Mouse (Mus musculus) lung, embryonic 15.5 days (tissue): Measurements from ENCODE around the gene Alox12e. TPM values are rescaled to one million over a fixed set of nuclear protein-coding genes. Genes with fewer than 3 reads are reported as not detected.

Source experiments
- ATAC-seq: fragments of 200-750 bp; cut with Nextera tagmentation; 2 replicates; pipeline ENCODE4 v1.8.0; 2017; ENCODE audit warnings: moderate number of reproducible peaks, borderline replicate concordance; ENCODE audit not compliant: low FRiP score, low TSS enrichment; ENCODE audit errors: extremely low read depth
- H3K27ac ChIP-seq: fragments of 300-500 bp; sonication (generic); 2 replicates; pipeline ENCODE4 v1.5.1; 2015; ENCODE audit warnings: moderate library complexity, mild to moderate bottlenecking, inconsistent platforms
- H3K27me3 ChIP-seq: fragments of 300-500 bp; sonication (generic); 2 replicates; pipeline ENCODE4 v1.6.1; 2015; ENCODE audit warnings: inconsistent platforms
- H3K36me3 ChIP-seq: fragments of 300-500 bp; sonication (generic); 2 replicates; pipeline ENCODE4 v1.6.1; 2015; ENCODE audit warnings: inconsistent platforms
- H3K4me1 ChIP-seq: fragments of 300-500 bp; sonication (generic); 2 replicates; pipeline ENCODE4 v1.6.1; 2015; ENCODE audit warnings: inconsistent platforms
- H3K4me2 ChIP-seq: fragments of 300-500 bp; sonication (generic); 2 replicates; pipeline ENCODE4 v1.6.1; 2015; ENCODE audit warnings: inconsistent platforms, mild to moderate bottlenecking, moderate library complexity
- H3K4me3 ChIP-seq: fragments of 300-500 bp; sonication (generic); 2 replicates; pipeline ENCODE4 v1.5.1; 2015; ENCODE audit warnings: mild to moderate bottlenecking, inconsistent platforms
- H3K9ac ChIP-seq: fragments of 300-500 bp; sonication (generic); 2 replicates; pipeline ENCODE4 v1.6.1; 2015; ENCODE audit warnings: inconsistent platforms
- H3K9me3 ChIP-seq: fragments of 300-500 bp; sonication (generic); 2 replicates; pipeline ENCODE4 v1.6.1; 2016; ENCODE audit warnings: inconsistent platforms
- WGBS: fragments of 180-500 bp; shearing (Covaris S2); methylation state at CpG from one replicate; pipeline ENCODE4 v1.1.7; 2015; 5-methylcytosine and 5-hydroxymethylcytosine counted together
- polyA plus RNA-seq: library from polyadenylated mRNA; unstranded; fragments of >200 nt; fragmentation: Nextera tagmentation; extraction: Ambion mirVana; gene quantifications from 2 replicates; pipeline ENCODE4 v1.2.1, GENCODE M21; 2015

The Alox12e gene
- polyA plus RNA-seq, 1 experiment from 2014 or later: 1.7 TPM

DNA sequence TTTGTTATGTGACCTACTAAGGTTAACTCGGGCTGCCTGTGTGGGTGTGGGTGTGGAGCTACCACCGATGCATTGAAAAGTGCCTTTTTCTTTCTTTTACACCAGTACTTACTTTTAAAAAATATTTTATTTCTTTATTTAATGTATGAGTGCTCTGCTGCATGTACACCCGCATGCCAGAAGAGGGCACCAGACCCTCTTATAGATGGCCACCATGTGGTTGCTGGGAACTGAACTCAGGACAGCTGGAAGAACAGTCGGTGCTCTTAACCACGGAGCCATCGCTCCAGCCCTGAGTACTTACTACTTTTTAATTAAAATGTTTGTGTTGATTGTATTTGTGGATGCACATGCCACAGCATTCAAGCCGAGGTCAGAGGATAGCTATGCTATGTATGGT, 8.6 kb downstream of the Alox12e start:
- Histone ChIP-seq H3K27ac (no peak overlapping the region), H3K27me3 (peaks cover 6% of the 10 kb centered on the region; the same call in 1 of the 2 replicates), H3K9ac (no peak overlapping the region), H3K9me3 (no peaks in the 10 kb centered on the region), H3K4me2 (no peak overlapping the region), H3K36me3 (no peaks in the 10 kb centered on the region), H3K4me3 (no peak overlapping the region), H3K4me1 (no peaks in the 10 kb centered on the region)
- no peak for ATAC-seq
- WGBS: 38% methylated on average over 7 of the region's 7 CpGs

- H3K27ac ChIP-seq: no peak overlapping the region
- WGBS: 18% methylated on average over 9 of the region's 9 CpGs
Observed at GRCm38 (mm10) chr11:70309341-70309740, 13.1 kb downstream of the Alox12e start.

GRCm38 (mm10) chr11:70308296-70308695, 14.1 kb downstream of the Alox12e start:
- Histone ChIP-seq H3K36me3 (no peaks in the 10 kb centered on the region), H3K4me1 (no peaks in the 10 kb centered on the region), H3K9ac (no peak overlapping the region), H3K27ac (no peak overlapping the region), H3K4me3 (no peak overlapping the region), H3K4me2 (no peak overlapping the region), H3K9me3 (no peaks in the 10 kb centered on the region), H3K27me3 (no peaks in the 10 kb centered on the region)
- ATAC-seq: no peak
- WGBS: 95% methylated on average over 2 of the region's 2 CpGs

More at GRCm38 (mm10) chr11:70309341-70309740, 13.1 kb downstream of the Alox12e start:
- Histone ChIP-seq H3K27me3 (no peaks in the 10 kb centered on the region), H3K4me2 (no peak overlapping the region), H3K9me3 (no peaks in the 10 kb centered on the region), H3K9ac (no peak overlapping the region), H3K4me3 (no peak overlapping the region), H3K36me3 (no peaks in the 10 kb centered on the region), H3K4me1 (no peaks in the 10 kb centered on the region)
- no peak for ATAC-seq

DNA sequence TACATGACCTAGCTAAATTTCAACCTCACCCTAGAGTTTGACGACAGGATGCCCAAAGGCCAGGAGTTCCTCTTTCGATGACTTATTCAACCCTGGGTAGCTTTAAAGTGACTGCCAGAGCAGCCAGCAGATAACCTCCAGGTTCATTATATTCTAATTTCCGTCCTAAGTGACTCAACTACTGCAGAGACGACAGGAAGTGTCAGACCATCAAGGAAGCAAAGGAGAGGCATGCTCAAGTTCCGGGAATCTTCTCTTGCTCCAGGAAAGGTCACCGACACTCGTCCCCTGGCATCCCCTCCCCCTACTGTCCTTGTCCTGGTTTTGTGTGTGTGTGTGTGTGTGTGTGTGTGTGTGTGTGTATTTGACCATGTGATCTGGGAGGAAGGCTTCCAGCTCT, 16.3 kb downstream of the Alox12e start:
- no peak overlapping the region for H3K9ac ChIP-seq
- WGBS: 51% methylated on average over 7 of the region's 7 CpGs
- peak overlapping the region; percentile 41; the same call in 1 of the 2 replicates for H3K27ac ChIP-seq
- no peaks in the 10 kb centered on the region for H3K27me3 ChIP-seq
- H3K9me3 ChIP-seq: no peaks in the 10 kb centered on the region
- H3K4me1 ChIP-seq: no peaks in the 10 kb centered on the region
- no peaks in the 10 kb centered on the region for H3K36me3 ChIP-seq
- no peak overlapping the region for H3K4me3 ChIP-seq
- no peak for ATAC-seq
- H3K4me2 ChIP-seq: no peak overlapping the region

GRCm38 (mm10) chr11:70302293-70302692, 20.1 kb downstream of the Alox12e start:
- Histone ChIP-seq H3K9me3 (no peaks in the 10 kb centered on the region), H3K4me1 (no peaks in the 10 kb centered on the region), H3K27ac (0 out of 2 replicates have a peak overlapping the region, but pooled peaks have one; percentile 5), H3K9ac (no peak overlapping the region), H3K4me2 (no peak overlapping the region), H3K4me3 (no peak overlapping the region), H3K36me3 (no peaks in the 10 kb centered on the region), H3K27me3 (no peaks in the 10 kb centered on the region)
- WGBS: 67% methylated on average over 4 of the region's 4 CpGs
- no peak for ATAC-seq

DNA sequence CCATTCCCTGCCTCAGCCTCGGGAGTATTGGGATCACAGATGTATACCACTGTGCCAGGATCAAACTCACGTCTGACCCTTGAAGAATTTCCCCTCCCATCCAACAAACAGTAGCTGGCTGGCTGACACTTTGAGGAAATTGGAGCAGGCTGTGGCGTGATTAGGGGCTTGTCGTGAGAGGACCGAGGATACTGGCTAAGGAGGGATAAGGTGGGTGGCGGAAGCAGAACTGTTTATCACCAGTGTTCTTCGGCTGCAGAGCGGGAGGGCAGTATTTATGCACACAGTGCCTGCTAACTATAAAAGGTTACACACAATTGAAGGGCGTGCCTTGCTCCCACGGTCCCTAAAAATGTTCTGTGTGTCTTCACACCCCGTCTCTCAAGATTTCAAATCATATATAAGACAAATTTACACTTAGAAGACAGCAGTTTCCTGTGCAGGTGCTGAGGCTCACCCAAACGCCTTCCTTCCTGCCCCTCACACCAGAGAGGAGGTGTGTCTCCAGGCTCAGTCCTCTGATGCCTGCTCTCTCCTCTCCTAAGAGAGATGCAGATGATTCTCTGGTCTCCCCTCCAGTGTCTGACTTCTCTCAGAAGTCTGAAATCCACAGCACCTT, 24.5 kb downstream of the Alox12e start:
- Histone ChIP-seq H3K4me2 (peak overlapping the region; percentile 6; the same call in 1 of the 2 replicates), H3K27ac (peak overlapping the region; percentile 79), H3K9ac (no peak overlapping the region), H3K36me3 (no peaks in the 10 kb centered on the region), H3K4me1 (no peaks in the 10 kb centered on the region), H3K4me3 (no peak overlapping the region), H3K27me3 (no peaks in the 10 kb centered on the region), H3K9me3 (no peaks in the 10 kb centered on the region)
- WGBS: 32% methylated on average over 12 of the region's 12 CpGs
- peak; percentile 46 for ATAC-seq

DNA sequence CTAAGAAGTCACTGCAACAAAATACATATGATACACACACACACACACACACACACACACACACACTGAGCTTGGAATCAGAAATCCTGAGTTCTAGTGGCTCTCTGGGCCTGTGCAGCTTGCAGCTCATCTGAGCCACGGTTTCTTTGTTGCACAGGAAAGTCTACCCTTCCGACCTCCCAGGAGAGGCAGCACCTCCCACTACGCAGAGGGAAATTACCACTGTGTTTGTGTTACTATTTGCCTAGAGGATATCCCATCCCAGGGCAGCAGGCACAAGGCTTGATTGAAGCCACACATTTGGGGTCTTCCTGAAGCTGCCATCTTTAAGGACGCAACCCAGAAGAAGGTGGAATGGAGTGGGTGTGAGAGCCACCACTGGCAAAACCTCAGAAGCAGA, 25.0 kb downstream of the Alox12e start:
- Histone ChIP-seq H3K27me3 (no peaks in the 10 kb centered on the region), H3K9me3 (no peaks in the 10 kb centered on the region), H3K4me3 (no peak overlapping the region), H3K4me2 (no peak overlapping the region), H3K36me3 (no peaks in the 10 kb centered on the region), H3K9ac (no peak overlapping the region), H3K27ac (peak overlapping the region; percentile 79), H3K4me1 (no peaks in the 10 kb centered on the region)
- no peak for ATAC-seq
- 33% methylated on average over 4 of the region's 4 CpGs for WGBS

DNA sequence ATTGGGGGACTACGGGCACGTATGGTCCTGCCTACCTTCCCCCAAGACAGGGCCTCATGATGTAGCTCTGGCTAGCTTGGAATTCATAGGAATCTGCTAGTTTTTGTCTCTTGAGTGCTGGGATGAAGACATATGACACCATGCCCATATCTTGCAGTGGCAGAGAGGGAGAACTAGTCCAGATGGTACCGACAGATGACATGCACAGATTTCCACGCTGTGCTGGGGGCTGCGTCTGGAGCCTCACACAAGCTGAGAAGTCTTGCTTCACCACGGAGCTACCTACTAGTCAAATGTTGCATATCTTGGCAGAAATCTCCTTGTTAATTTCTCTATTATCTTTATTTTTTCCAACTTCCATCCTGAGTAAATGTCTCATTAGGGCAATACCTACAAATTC, 28.5 kb downstream of the Alox12e start:
- ATAC-seq: no peak
- WGBS: 86% methylated on average over 6 of the region's 6 CpGs
- Histone ChIP-seq H3K9me3 (no peaks in the 10 kb centered on the region), H3K4me2 (no peak overlapping the region), H3K9ac (no peak overlapping the region), H3K4me3 (no peak overlapping the region), H3K4me1 (peaks cover 5% of the 10 kb centered on the region), H3K36me3 (no peaks in the 10 kb centered on the region), H3K27ac (no peak overlapping the region), H3K27me3 (no peaks in the 10 kb centered on the region)

GRCm38 (mm10) chr11:70291235-70291634, 31.2 kb downstream of the Alox12e start:
- Histone ChIP-seq H3K27ac (no peak overlapping the region), H3K4me3 (no peak overlapping the region), H3K27me3 (no peaks in the 10 kb centered on the region), H3K9ac (no peak overlapping the region), H3K9me3 (no peaks in the 10 kb centered on the region), H3K36me3 (no peaks in the 10 kb centered on the region), H3K4me2 (no peak overlapping the region), H3K4me1 (peaks cover 5% of the 10 kb centered on the region)
- ATAC-seq: no peak
- WGBS: 80% methylated on average over 6 of the region's 6 CpGs

DNA sequence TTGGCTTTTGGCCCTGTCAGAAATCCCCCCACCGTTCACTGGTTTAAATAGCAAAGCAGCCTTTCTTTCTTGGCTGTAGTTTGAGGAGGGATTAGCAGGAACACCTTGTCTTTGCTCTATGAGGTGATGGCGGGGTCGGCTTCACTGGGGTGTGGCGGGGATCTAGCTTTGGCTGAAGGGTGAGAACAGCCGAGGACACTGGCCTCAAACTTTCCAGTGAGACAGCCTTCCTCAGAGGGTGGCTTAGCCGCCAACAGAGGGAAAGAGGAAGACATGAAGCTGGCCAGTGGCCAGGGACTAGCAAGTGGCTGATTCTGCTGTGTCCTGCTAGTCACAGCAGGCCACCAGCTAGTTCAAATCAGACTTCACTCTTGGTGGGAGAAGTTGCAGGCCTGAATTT, 33.2 kb downstream of the Alox12e start:
- Histone ChIP-seq H3K27me3 (no peaks in the 10 kb centered on the region), H3K9me3 (no peaks in the 10 kb centered on the region), H3K4me3 (no peak overlapping the region), H3K4me2 (no peak overlapping the region), H3K27ac (no peak overlapping the region), H3K36me3 (no peaks in the 10 kb centered on the region), H3K9ac (no peak overlapping the region), H3K4me1 (peaks cover 5% of the 10 kb centered on the region)
- WGBS: 31% methylated on average over 6 of the region's 6 CpGs
- ATAC-seq: no peak

- WGBS: 75% methylated on average over 10 of the region's 10 CpGs
- Histone ChIP-seq H3K27me3 (no peaks in the 10 kb centered on the region), H3K9me3 (no peaks in the 10 kb centered on the region), H3K4me3 (no peak overlapping the region), H3K27ac (no peak overlapping the region), H3K4me2 (no peak overlapping the region), H3K4me1 (peaks cover 8% of the 10 kb centered on the region), H3K9ac (no peak overlapping the region), H3K36me3 (no peaks in the 10 kb centered on the region)
- ATAC-seq: no peak
Observed at GRCm38 (mm10) chr11:70288102-70288501, 34.3 kb downstream of the Alox12e start.

- ATAC-seq: no peak
- H3K27ac ChIP-seq: no peak overlapping the region
- no peak overlapping the region for H3K9ac ChIP-seq
- H3K4me3 ChIP-seq: no peak overlapping the region
- H3K4me2 ChIP-seq: no peak overlapping the region
- H3K27me3 ChIP-seq: no peaks in the 10 kb centered on the region
- no peaks in the 10 kb centered on the region for H3K36me3 ChIP-seq
- 59% methylated on average over 5 of the region's 5 CpGs for WGBS
- peaks cover 8% of the 10 kb centered on the region for H3K4me1 ChIP-seq
- H3K9me3 ChIP-seq: no peaks in the 10 kb centered on the region
Observed at GRCm38 (mm10) chr11:70285686-70286085, 36.7 kb downstream of the Alox12e start.

DNA sequence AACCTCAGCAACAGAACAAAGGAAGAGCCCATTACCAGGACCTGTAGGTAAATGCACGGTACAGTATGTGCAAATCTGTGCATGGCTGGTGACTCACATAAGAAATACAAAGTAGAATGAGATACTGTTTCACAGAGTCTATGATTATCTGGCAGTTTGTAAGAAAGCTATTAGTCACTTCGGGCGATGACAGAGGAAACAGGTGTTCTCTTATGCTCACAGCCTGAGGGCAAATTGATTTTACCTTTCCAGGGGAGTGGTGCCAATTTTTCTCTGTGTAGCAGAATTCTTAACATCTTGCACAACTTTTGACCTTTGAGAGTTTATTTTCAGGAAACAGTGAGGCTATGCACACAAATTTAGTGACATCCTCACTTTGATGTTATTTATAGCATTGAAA, 37.7 kb downstream of the Alox12e start:
- ATAC-seq: no peak
- H3K27me3 ChIP-seq: no peaks in the 10 kb centered on the region
- H3K4me3 ChIP-seq: no peak overlapping the region
- H3K27ac ChIP-seq: no peak overlapping the region
- no peak overlapping the region for H3K4me2 ChIP-seq
- H3K9me3 ChIP-seq: no peaks in the 10 kb centered on the region
- H3K36me3 ChIP-seq: no peaks in the 10 kb centered on the region
- H3K4me1 ChIP-seq: peaks cover 8% of the 10 kb centered on the region
- H3K9ac ChIP-seq: no peak overlapping the region
- 58% methylated on average over 3 of the region's 3 CpGs for WGBS
